Mouse (Mus musculus): ENCODE measurements around the gene Mapk1ip1l. TPM values are rescaled to one million over a fixed set of nuclear protein-coding genes. Genes with fewer than 3 reads are reported as not detected.
A peak's percentile ranks its signal among the peaks of the same experiment; 100 is the strongest.

The Mapk1ip1l gene
- polyA plus RNA-seq, 1 experiment from 2014 or later = 82.1 TPM

DNA sequence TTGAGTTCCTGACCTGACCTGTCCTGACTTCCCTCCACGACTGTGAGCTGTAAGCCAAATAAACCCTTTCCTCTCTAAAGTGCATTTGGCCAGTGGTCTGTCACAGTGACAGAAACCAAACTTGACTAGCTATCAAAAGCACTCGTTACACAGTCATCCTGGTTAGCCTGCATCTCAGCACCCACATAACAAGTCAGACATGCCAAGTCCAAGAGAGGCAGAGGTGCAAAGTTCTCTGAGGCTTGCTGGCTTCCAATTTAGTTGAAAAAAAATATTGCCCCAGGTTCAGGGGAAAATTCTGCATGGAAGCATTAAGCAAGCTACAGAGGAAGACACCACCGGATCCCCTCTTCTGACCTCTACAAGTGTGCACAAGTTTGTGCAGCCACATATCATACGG lies 55.2 kb downstream of the Mapk1ip1l start:
- Histone ChIP-seq H3K27me3 (ENCODE audit: insufficient read depth, poor library complexity, severe bottlenecking) (no peaks in the 10 kb centered on the region), H3K4me3 (no peak overlapping the region), H3K36me3 (no peaks in the 10 kb centered on the region), H3K9me3 (no peaks in the 10 kb centered on the region), H3K27ac (no peak overlapping the region), H3K4me1 (no peaks in the 10 kb centered on the region)
- 71% methylated on average over 4 of the region's 4 CpGs for WGBS
- DNase-seq (ENCODE audit: low spot score) = no peak

DNA sequence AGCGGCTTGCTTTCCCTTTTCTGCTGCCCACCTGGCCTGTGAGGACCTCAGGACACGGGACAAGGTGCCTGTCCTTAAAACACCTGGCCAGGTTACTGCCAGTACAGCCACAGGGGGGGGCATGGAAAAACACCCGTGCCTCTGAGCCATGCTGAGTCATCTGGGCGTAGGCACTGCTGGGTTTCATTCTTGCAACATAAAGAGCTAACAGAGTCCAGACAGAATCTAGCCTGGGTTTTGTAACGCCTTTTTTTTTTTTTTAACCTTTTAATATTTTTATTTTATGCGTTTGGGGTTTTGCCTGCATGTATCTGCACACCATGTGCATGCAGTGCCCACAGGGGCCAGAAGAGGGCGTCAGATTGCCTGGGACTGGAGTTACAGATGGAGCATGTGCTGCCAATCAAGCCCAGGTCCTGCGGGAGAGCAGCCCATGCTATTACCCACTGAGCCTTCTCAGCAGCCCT lies 56.1 kb downstream of the Mapk1ip1l start:
- H3K36me3 ChIP-seq = no peaks in the 10 kb centered on the region
- H3K27me3 ChIP-seq (ENCODE audit: insufficient read depth, poor library complexity, severe bottlenecking) = no peaks in the 10 kb centered on the region
- 63% methylated on average over 8 of the region's 8 CpGs for WGBS
- no peak overlapping the region for H3K4me3 ChIP-seq
- no peak for DNase-seq (ENCODE audit: low spot score)
- no peaks in the 10 kb centered on the region for H3K4me1 ChIP-seq
- no peak overlapping the region for H3K27ac ChIP-seq
- H3K9me3 ChIP-seq = no peaks in the 10 kb centered on the region

- 68% methylated on average over 5 of the region's 5 CpGs for WGBS
Measured at GRCm38 (mm10) chr14:47354948-47355347, 56.9 kb downstream of the Mapk1ip1l start.

DNA sequence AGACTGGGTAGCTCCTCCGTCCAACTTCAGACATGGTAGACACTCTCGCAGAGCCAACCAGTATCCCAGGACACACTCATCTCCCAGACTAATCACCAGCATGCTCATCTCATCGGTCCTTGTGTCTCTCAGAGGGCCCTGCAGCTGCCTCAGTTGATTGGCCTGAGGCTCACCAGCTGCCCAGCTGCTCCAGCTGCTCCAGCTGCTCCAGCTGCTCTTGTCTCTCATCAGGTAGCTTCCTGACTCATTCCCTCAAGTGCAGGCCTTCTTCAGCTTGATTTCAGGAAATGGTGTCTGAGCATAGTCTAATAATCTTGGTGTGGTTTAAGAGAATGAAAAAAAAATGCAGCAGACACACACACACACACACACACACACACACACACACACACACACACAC lies 58.6 kb downstream of the Mapk1ip1l start:
- H3K36me3 ChIP-seq = no peaks in the 10 kb centered on the region
- H3K9me3 ChIP-seq = no peaks in the 10 kb centered on the region
- 82% methylated on average over 3 of the region's 3 CpGs for WGBS

More at GRCm38 (mm10) chr14:47354948-47355347, 56.9 kb downstream of the Mapk1ip1l start:
- H3K9me3 ChIP-seq = no peaks in the 10 kb centered on the region
- peaks cover 4% of the 10 kb centered on the region; the same call in 1 of the 2 replicates for H3K4me1 ChIP-seq
- H3K4me3 ChIP-seq = no peak overlapping the region
- H3K27me3 ChIP-seq (ENCODE audit: insufficient read depth, poor library complexity, severe bottlenecking) = no peaks in the 10 kb centered on the region
- H3K27ac ChIP-seq = no peak overlapping the region
- DNase-seq (ENCODE audit: low spot score) = no peak
- H3K36me3 ChIP-seq = no peaks in the 10 kb centered on the region

GRCm38 (mm10) chr14:47359610-47360009 lies 61.5 kb downstream of the Mapk1ip1l start:
- no peak overlapping the region for H3K4me3 ChIP-seq
- no peak for DNase-seq (ENCODE audit: low spot score)
- H3K36me3 ChIP-seq = no peaks in the 10 kb centered on the region
- 72% methylated on average over 3 of the region's 3 CpGs for WGBS
- peaks cover 5% of the 10 kb centered on the region for H3K4me1 ChIP-seq
- no peaks in the 10 kb centered on the region for H3K9me3 ChIP-seq
- no peak overlapping the region for H3K27ac ChIP-seq
- H3K27me3 ChIP-seq (ENCODE audit: insufficient read depth, poor library complexity, severe bottlenecking) = no peaks in the 10 kb centered on the region

More for the DNA sequence above, 58.6 kb downstream of the Mapk1ip1l start:
- no peak for DNase-seq (ENCODE audit: low spot score)
- H3K4me1 ChIP-seq = peaks cover 4% of the 10 kb centered on the region; the same call in 1 of the 2 replicates
- H3K27me3 ChIP-seq (ENCODE audit: insufficient read depth, poor library complexity, severe bottlenecking) = no peaks in the 10 kb centered on the region
- H3K27ac ChIP-seq = no peak overlapping the region
- no peak overlapping the region for H3K4me3 ChIP-seq

GRCm38 (mm10) chr14:47361418-47361817 lies 63.4 kb downstream of the Mapk1ip1l start:
- no peak overlapping the region for H3K4me3 ChIP-seq
- H3K27me3 ChIP-seq (ENCODE audit: insufficient read depth, poor library complexity, severe bottlenecking) = no peaks in the 10 kb centered on the region
- no peaks in the 10 kb centered on the region for H3K36me3 ChIP-seq
- H3K27ac ChIP-seq = no peak overlapping the region
- peaks cover 14% of the 10 kb centered on the region for H3K4me1 ChIP-seq
- 84% methylated on average over 2 of the region's 2 CpGs for WGBS
- no peaks in the 10 kb centered on the region for H3K9me3 ChIP-seq
- no peak for DNase-seq (ENCODE audit: low spot score)

GRCm38 (mm10) chr14:47361899-47362298 lies 63.8 kb downstream of the Mapk1ip1l start:
- Histone ChIP-seq H3K27me3 (ENCODE audit: insufficient read depth, poor library complexity, severe bottlenecking) (no peaks in the 10 kb centered on the region), H3K27ac (no peak overlapping the region)
- 75% methylated on average over 9 of the region's 9 CpGs for WGBS

DNA sequence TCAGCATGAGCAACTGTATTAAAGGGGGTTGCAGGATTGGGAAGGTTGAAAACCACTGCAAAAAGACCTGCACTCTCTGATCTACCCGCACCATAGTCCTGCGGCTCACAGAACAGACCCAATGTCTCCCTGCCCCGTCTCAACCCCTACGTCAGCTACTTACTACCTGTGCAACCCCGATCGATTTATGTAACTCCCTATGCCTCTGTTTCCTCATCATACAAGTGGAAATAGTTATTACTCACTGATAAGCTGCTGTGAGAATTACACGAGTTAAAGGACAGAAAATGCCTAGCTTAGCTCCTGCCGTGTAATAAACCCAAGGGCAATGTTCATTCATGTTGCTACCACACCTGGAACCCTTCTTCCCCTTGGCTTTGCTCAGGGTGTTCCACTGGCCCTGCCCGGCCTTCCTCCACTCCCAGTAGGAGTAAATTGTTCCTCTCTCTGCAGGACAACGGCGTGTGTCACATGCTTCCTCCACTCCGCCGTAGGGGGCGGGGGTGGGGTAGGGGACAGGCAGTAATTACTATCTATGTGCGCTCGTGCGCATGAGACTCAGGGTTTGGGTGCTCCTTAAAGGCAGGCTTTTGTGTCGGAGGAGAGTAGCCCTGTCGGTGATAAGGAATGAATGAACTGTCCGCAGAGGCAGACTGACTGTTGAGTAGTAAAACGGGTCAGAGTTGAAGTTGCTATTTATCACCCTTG lies 66.8 kb downstream of the Mapk1ip1l start:
- Histone ChIP-seq H3K36me3 (no peaks in the 10 kb centered on the region), H3K27me3 (ENCODE audit: insufficient read depth, poor library complexity, severe bottlenecking) (no peaks in the 10 kb centered on the region), H3K4me3 (peak overlapping the region; percentile 51), H3K27ac (peak overlapping the region; percentile 71), H3K9me3 (no peaks in the 10 kb centered on the region), H3K4me1 (peaks cover 23% of the 10 kb centered on the region)
- peak; percentile 85 for DNase-seq (ENCODE audit: low spot score)
- WGBS = 32% methylated on average over 21 of the region's 21 CpGs

More at GRCm38 (mm10) chr14:47361899-47362298, 63.8 kb downstream of the Mapk1ip1l start:
- Histone ChIP-seq H3K4me1 (peaks cover 18% of the 10 kb centered on the region), H3K9me3 (no peaks in the 10 kb centered on the region), H3K36me3 (no peaks in the 10 kb centered on the region), H3K4me3 (no peak overlapping the region)
- DNase-seq (ENCODE audit: low spot score) = no peak

DNA sequence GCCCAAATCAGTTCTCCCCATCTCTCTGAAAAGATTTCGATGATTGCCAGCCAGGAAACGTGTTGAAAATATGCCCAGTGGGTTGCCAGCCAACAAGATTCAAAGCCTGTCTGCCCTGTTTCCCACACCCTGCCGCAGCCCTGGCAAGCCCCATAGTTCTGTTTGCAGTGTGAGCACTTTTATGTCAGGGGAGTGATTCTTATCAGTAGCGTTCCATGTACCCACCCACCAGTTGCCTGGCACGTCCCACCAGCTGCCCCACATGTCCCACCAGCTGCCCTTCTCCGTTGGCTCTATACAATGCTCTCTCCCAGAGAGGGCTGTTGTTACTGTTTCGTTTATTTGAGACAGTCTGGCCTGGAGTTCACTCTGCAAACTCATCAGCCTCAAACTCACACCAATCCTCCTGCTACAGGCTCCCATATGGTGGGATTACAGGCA lies 68.8 kb downstream of the Mapk1ip1l start:
- Histone ChIP-seq H3K4me3 (no peak overlapping the region), H3K36me3 (no peaks in the 10 kb centered on the region), H3K9me3 (no peaks in the 10 kb centered on the region), H3K27me3 (ENCODE audit: insufficient read depth, poor library complexity, severe bottlenecking) (0 out of 2 replicates have a peak, but pooled peaks cover 3% of the 10 kb centered on the region), H3K27ac (peak overlapping the region; percentile 62; the same call in 1 of the 2 replicates), H3K4me1 (peaks cover 23% of the 10 kb centered on the region)
- 42% methylated on average over 7 of the region's 7 CpGs for WGBS
- DNase-seq (ENCODE audit: low spot score) = no peak

DNA sequence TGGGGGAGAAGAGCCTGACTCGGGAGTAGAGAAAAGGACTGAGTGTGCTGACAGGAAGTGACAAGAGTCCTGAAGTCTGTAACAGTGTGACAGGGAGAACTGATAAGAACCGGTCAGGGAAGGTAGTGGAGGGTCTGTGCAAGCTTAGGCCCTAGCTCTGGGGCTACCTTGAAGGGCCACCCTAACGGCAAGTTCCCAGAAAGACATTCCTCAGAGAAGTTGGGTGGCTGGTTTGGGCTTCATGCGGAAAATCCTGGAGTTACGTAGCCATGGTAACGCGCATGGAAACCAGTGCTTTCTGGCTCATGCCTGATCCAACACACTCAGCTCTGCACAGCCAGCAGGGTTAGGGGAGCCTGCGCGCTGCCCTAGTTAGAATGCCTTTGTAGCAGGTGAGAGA lies 69.4 kb downstream of the Mapk1ip1l start, which contains the start of gene Lgals3:
TSS of gene Lgals3 (plus strand) at position 291 of the 400 bp plus-strand sequence.
- Histone ChIP-seq H3K27me3 (ENCODE audit: insufficient read depth, poor library complexity, severe bottlenecking) (peaks cover 8% of the 10 kb centered on the region), H3K36me3 (no peaks in the 10 kb centered on the region), H3K4me3 (peak within 1 kb of the TSS; percentile 36; the same call in 1 of the 2 replicates), H3K4me1 (peaks cover 23% of the 10 kb centered on the region), H3K27ac (peak within 1 kb of the TSS; percentile 75), H3K9me3 (no peaks in the 10 kb centered on the region)
- DNase-seq (ENCODE audit: low spot score) = peak; percentile 81
- 30% methylated on average over 9 of the region's 9 CpGs for WGBS

- WGBS = 94% methylated on average over 5 of the region's 5 CpGs
Measured at GRCm38 (mm10) chr14:47369741-47370140, 71.7 kb downstream of the Mapk1ip1l start.

GRCm38 (mm10) chr14:47370790-47371189 lies 72.7 kb downstream of the Mapk1ip1l start:
- Histone ChIP-seq H3K36me3 (no peaks in the 10 kb centered on the region), H3K27me3 (ENCODE audit: insufficient read depth, poor library complexity, severe bottlenecking) (peaks cover 41% of the 10 kb centered on the region), H3K9me3 (no peaks in the 10 kb centered on the region), H3K4me3 (no peak overlapping the region), H3K27ac (no peak overlapping the region), H3K4me1 (peaks cover 23% of the 10 kb centered on the region)
- WGBS = 73% methylated on average over 3 of the region's 3 CpGs
- no peak for DNase-seq (ENCODE audit: low spot score)

More at GRCm38 (mm10) chr14:47369741-47370140, 71.7 kb downstream of the Mapk1ip1l start:
- DNase-seq (ENCODE audit: low spot score) = no peak
- H3K9me3 ChIP-seq = no peaks in the 10 kb centered on the region
- H3K36me3 ChIP-seq = no peaks in the 10 kb centered on the region
- peaks cover 30% of the 10 kb centered on the region for H3K4me1 ChIP-seq
- no peak overlapping the region for H3K4me3 ChIP-seq
- no peak overlapping the region; the same call in 1 of the 2 replicates for H3K27ac ChIP-seq
- H3K27me3 ChIP-seq (ENCODE audit: insufficient read depth, poor library complexity, severe bottlenecking) = peaks cover 31% of the 10 kb centered on the region

GRCm38 (mm10) chr14:47371689-47372088 lies 73.6 kb downstream of the Mapk1ip1l start:
- no peak for DNase-seq (ENCODE audit: low spot score)
- Histone ChIP-seq H3K9me3 (no peaks in the 10 kb centered on the region), H3K4me1 (peaks cover 20% of the 10 kb centered on the region), H3K4me3 (no peak overlapping the region), H3K27ac (no peak overlapping the region), H3K27me3 (ENCODE audit: insufficient read depth, poor library complexity, severe bottlenecking) (peaks cover 44% of the 10 kb centered on the region), H3K36me3 (no peaks in the 10 kb centered on the region)
- 70% methylated on average over 6 of the region's 6 CpGs for WGBS

Measured in heart, embryonic 10.5 days (tissue).